Mouse (Mus musculus) cerebellum, postnatal 36 days (tissue): ENCODE measurements around the gene Bag1.
A peak's percentile ranks its signal among the peaks of the same experiment; 100 is the strongest.
"Not testable (repeated sequence)": the region's sequence is repeated elsewhere in the genome, so short reads cannot be mapped to it uniquely, and the experiment has no call there.

Experiments
- DNase-seq, 2 experiments: peaks; one replicate each; pipeline ENCODE4 v3.0.0; 2021 to 2022; ENCODE audit warnings: mixed read lengths in 2 of 2

The Bag1 gene

GRCm38 (mm10) chr4:40934369-40934768 is 13.7 kb downstream of the Bag1 start:
- not testable (repeated sequence) for DNase-seq

DNA sequence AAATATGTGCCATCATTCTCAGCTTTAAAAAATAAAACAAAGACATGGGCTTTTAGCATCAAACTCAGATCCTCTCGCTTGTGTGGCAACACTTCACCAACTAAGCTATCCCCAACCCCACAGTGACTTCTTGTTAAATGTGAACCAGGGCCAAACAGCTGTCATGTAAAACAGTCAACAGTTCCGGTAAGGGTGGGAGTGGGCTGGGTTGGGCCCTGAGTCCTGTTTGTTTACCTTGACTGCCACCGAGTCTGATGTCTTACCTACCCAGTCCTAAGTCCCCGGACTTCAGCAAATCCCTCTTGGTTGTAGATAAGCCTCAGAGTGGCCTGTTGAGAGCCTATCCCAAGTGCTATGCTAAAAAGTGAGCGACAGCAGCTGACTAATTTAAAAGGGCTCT is 14.4 kb downstream of the Bag1 start:
- no peak for DNase-seq

GRCm38 (mm10) chr4:40929046-40929445 is 19.0 kb downstream of the Bag1 start:
- no peak for DNase-seq

GRCm38 (mm10) chr4:40925568-40925967 is 22.5 kb downstream of the Bag1 start:
- no peak for DNase-seq

- DNase-seq, result no peak
These were observed 24.9 kb downstream of the Bag1 start for GRCm38 (mm10) chr4:40923087-40923651.

DNA sequence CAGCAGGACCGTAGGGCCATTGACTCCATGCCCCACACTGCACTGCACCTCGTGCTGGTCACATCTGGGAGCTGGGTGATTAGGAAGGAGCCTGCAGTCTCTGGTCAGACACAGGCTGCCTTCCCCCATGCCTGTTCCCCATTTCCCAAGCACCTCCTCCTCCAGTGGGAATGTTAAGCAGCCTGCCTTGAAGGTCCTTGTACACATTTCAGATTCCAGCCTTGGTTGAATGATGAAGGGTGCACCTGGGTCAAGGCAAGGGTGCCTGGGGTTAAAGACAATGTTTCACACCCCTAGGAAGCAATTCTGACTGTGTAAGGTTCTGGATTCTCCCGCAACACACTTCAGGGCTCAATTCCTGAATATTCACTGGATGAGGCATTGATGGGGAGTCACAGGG is 26.8 kb downstream of the Bag1 start:
- DNase-seq, result no peak

GRCm38 (mm10) chr4:40920576-40920975 is 27.5 kb downstream of the Bag1 start:
- DNase-seq, result no peak

- DNase-seq, result peak in 1 of 2 experiments; percentile 13
These were observed 28.3 kb downstream of the Bag1 start, which contains the start of gene Spink4 for GRCm38 (mm10) chr4:40919785-40920184. TSS of gene Spink4 (plus strand) at chr4:40920052.

- DNase-seq, result no peak
These were observed 31.4 kb downstream of the Bag1 start for GRCm38 (mm10) chr4:40916592-40917155.

- no peak for DNase-seq
These were observed 32.1 kb downstream of the Bag1 start for GRCm38 (mm10) chr4:40915947-40916346.

GRCm38 (mm10) chr4:40914287-40914867 is 33.7 kb downstream of the Bag1 start:
- DNase-seq, result no peak

DNA sequence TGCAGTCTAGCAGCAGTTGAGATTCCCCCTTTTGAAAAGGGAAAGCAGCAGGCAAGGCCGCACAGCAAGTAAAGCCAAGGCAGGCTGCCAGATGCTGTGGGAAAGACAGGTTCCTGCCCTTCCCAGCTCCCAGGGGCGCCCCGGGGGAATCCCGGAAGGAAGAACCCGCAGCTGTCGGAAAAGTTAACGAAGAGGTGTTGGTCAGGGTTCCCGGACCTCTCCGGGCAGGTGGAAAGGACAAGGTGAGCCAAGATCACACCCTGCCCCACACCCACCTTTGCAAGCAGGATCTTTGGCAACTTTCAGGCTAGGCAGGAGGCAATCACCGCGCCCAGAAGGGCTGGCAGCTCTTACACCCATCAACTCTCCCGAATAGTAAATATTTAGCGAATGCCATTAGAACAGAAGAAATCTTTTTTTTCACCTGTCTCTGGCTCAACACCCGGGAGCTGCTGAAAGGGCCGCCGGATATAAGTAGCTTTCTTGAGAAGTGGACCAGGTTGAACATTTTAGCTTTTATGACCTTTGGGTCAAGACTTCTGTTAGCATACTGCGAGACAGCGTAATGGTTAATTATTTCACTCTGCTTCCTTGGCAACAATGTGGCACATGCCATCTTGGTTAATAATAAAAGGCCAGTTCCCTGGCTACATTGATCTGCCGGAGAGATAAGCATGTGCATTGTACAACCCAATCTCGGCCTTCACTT is 39.7 kb downstream of the Bag1 start:
- peak; percentile 24 to 33 for DNase-seq

DNA sequence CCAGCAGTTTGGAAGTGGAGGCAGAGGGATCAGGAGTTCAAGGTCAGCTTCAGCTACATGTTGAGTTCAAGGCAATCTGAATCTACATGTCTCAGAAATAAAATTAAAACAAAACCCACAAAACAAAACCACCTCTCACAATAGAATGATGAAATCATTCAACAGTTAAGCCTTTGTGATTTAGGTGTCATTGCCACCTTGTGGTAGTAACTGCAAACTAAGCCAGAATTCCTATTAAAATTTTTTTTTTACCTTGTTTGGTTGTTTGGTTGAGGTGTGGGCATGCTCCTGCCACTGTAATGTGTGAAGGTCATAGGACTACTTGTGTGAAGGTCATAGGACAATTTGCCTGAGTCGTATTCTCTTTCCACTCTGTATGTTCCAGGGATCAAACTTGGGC is 41.8 kb downstream of the Bag1 start:
- no peak for DNase-seq

- no peak for DNase-seq
These were observed 47.5 kb downstream of the Bag1 start for GRCm38 (mm10) chr4:40900612-40901011.

DNA sequence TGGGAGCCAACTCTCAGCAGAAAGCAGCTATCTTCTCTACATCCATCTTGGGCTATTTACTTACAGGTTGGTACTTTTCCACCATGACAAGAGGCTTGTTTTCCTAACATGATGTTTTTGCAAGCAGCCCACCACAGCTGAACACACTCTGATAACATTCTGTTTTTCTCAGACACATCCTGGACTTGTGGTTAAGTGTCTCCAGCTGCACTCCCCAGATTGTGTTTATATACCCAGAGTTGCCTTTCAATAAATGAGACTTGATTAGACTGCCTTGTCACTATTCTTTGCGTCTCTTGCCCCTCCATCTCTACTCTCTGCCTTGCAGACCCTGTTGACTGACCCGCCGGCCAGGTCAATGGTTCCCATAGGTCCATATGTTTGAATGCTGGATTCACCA is 48.0 kb downstream of the Bag1 start:
- DNase-seq, result no peak

GRCm38 (mm10) chr4:40899264-40899663 is 48.8 kb downstream of the Bag1 start:
- DNase-seq, result no peak

GRCm38 (mm10) chr4:40898476-40899044 is 49.5 kb downstream of the Bag1 start:
- no peak for DNase-seq

DNA sequence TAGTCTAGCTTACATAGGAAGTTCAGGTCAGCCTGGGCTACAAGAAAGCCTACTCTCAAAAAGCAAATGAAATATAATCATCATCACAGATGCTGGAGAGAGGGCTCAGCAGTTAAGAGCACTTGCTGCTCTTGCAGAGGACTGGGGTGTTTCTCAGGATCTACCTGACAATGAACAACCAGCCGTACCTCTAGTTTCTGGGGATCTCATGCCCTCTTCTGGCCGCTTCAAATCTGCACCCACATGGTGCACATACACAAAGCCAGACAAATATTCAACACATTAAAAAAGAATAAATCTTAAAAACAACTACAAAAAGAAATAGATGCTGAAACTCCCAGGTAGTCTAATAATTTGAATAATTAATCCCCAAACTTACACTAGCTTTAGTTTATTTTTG is 52.4 kb downstream of the Bag1 start:
- DNase-seq, result no peak

DNA sequence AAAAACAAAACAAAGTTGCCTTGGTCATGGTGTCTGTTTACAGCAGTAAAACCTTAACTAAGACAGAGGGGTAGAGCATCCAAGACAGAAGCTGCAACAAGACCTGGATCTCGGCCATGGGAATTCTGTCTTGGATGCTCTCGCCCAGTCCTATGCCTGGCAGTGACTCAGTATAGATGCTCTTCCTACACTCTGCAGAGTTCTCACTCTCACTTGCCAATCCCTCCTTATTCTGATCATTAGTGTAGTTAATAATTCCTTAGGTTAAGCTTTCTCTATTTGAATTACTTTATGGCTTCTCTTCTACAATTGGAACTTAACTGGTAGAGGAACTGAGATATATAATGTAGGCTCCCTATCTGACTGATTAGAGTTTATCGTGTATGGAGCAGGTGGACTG is 53.0 kb downstream of the Bag1 start:
- DNase-seq, result no peak

DNA sequence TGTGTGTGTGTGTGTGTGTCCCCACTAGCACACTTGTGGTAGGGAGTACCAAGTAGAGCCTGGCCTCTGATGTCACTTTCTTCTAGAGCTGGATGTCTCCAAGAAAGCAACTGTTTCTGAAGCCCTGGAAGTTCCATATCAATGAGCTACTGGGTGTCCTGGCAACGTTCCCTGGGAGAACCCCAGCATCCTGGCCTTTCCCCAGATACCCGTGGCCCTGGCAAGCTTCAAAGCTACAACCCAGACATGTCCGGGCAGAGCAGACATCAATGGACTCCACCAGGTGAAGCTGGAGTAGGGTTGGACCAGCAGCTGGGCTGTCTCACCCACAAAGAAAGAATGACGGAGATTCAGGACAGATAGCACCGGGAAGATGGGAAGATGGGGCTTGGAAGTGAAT is 56.9 kb downstream of the Bag1 start:
- no peak for DNase-seq

DNA sequence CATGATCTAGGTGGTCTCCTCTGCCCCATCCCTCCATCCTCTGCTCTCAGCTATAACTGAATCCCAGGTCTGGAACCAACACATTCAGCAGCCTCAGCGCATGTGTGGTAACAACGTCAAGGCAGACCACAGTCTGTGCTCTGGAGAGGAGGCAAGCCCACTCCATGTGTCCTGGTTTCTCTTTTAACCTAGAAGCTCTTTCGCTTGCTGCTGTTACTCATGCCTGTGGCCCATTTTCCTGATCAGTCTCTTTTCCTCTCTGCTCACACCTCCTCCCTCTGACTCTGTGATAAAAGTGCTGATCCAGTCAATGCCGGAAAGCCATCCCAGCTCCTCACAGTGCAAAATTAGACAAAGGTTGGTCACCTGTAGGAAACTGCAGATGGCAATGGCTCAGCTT is 58.1 kb downstream of the Bag1 start:
- no peak for DNase-seq

GRCm38 (mm10) chr4:40889252-40889651 is 58.8 kb downstream of the Bag1 start:
- DNase-seq, result no peak

- DNase-seq, result no peak
These were observed 59.3 kb downstream of the Bag1 start for GRCm38 (mm10) chr4:40888839-40889238.
